In genomic region chr2:94263530-94263937, GRCm38 (mm10) we compare ENCODE assay signal across 8 mouse cellular contexts.
DNase-seq lines count a peak whose midpoint lies in the region; ATAC-seq and TF ChIP-seq lines count a peak whose summit lies in the region.

No protein-coding gene starts in this region.

- no peaks in the 10 kb centered on the region for H3K36me3 ChIP-seq in hindbrain, embryonic 14.5 days (replicated peaks; ENCODE audit: control insufficient read depth, insufficient read depth)
- no peaks in the 10 kb centered on the region for H3K36me3 ChIP-seq in midbrain, embryonic 11.5 days (ENCODE audit: control insufficient read depth, insufficient read depth, low read length)
- no peaks in the 10 kb centered on the region for H3K36me3 ChIP-seq in stomach, embryonic 16.5 days (ENCODE audit: control insufficient read depth, insufficient read depth, low read length)

- H3K9ac ChIP-seq in hindbrain, embryonic 14.5 days: peak overlapping the region; percentile 26; the same call in 1 of the 2 replicates
- H3K9ac ChIP-seq in midbrain, embryonic 11.5 days (ENCODE audit: low read length): peak overlapping the region; percentile 54; the same call in 1 of the 2 replicates
- no peak overlapping the region for H3K9ac ChIP-seq in stomach, embryonic 16.5 days (ENCODE audit: low read length)

- H3K27ac ChIP-seq in cerebellum, adult 2 months (ENCODE audit: insufficient read depth, low read length): no peak overlapping the region
- H3K27ac ChIP-seq in hindbrain, embryonic 14.5 days: no peak overlapping the region
- no peak overlapping the region for H3K27ac ChIP-seq in midbrain, embryonic 11.5 days (ENCODE audit: low read depth, low read length)
- no peak overlapping the region for H3K27ac ChIP-seq in stomach, embryonic 16.5 days (ENCODE audit: low read length)

- 0% methylated on average over 14 of the region's 14 CpGs for WGBS in cerebellum, adult 2 months
- under 1% methylated on average over 14 of the region's 14 CpGs for WGBS in hindbrain, embryonic 14.5 days
- under 1% methylated on average over 14 of the region's 14 CpGs for WGBS in midbrain, embryonic 11.5 days
- WGBS in stomach, embryonic 16.5 days: 1% methylated on average over 14 of the region's 14 CpGs

- peaks cover 8% of the 10 kb centered on the region for H3K4me1 ChIP-seq in cerebellum, adult 2 months (ENCODE audit: control insufficient read depth, insufficient read depth, low read length)
- peaks cover 35% of the 10 kb centered on the region for H3K4me1 ChIP-seq in hindbrain, embryonic 14.5 days (replicated peaks; ENCODE audit: control insufficient read depth, insufficient read depth, low read length)
- peaks cover 39% of the 10 kb centered on the region for H3K4me1 ChIP-seq in midbrain, embryonic 11.5 days (ENCODE audit: control insufficient read depth, insufficient read depth, low read length)
- peaks cover 23% of the 10 kb centered on the region for H3K4me1 ChIP-seq in stomach, embryonic 16.5 days (ENCODE audit: control insufficient read depth, insufficient read depth, low read length)

- no peak for TF ChIP-seq POLR2A in cerebellum, adult 2 months (IDR thresholded peaks at IDR 0.05; ENCODE audit: borderline replicate concordance, insufficient read depth, low read length)

- H3K27me3 ChIP-seq in cerebellum, adult 2 months (ENCODE audit: control insufficient read depth, insufficient read depth, low read length): no peaks in the 10 kb centered on the region
- H3K27me3 ChIP-seq in hindbrain, embryonic 14.5 days (ENCODE audit: control insufficient read depth, insufficient read depth, low read length): no peaks in the 10 kb centered on the region
- H3K27me3 ChIP-seq in midbrain, embryonic 11.5 days (ENCODE audit: control insufficient read depth, insufficient read depth, low read length): no peaks in the 10 kb centered on the region; the same call in 1 of the 2 replicates
- H3K27me3 ChIP-seq in stomach, embryonic 16.5 days (ENCODE audit: control insufficient read depth, insufficient read depth, low read length): no peaks in the 10 kb centered on the region

- H3K4me2 ChIP-seq in hindbrain, embryonic 14.5 days (replicated peaks): peak overlapping the region; percentile 74
- peak overlapping the region; percentile 65 for H3K4me2 ChIP-seq in midbrain, embryonic 11.5 days
- H3K4me2 ChIP-seq in stomach, embryonic 16.5 days (ENCODE audit: low read depth, low read length): peak overlapping the region; percentile 55

- no peak for ATAC-seq in hindbrain, embryonic 14.5 days (ENCODE audit: low FRiP score)
- 0 out of 2 replicates have a peak, but pooled peaks have one; percentile 25 for ATAC-seq in midbrain, embryonic 11.5 days (ENCODE audit: low FRiP score)
- ATAC-seq in stomach, embryonic 16.5 days (ENCODE audit: insufficient read depth, low FRiP score): no peak

- peak overlapping the region; percentile 49 for H3K4me3 ChIP-seq in cerebellum, adult 2 months (replicated peaks; ENCODE audit: insufficient read depth, low read depth, low read length)
- peak overlapping the region; percentile 31 for H3K4me3 ChIP-seq in hindbrain, embryonic 14.5 days (replicated peaks; ENCODE audit: low read length)
- H3K4me3 ChIP-seq in midbrain, embryonic 11.5 days (ENCODE audit: low read depth, low read length): peak overlapping the region; percentile 34
- H3K4me3 ChIP-seq in stomach, embryonic 16.5 days (replicated peaks; ENCODE audit: low read length): peak overlapping the region; percentile 38

- no peak for TF ChIP-seq CTCF in cerebellum, adult 2 months (IDR thresholded peaks at IDR 0.05; ENCODE audit: borderline replicate concordance, insufficient read depth, low read depth, low read length)

- H3K9me3 ChIP-seq in hindbrain, embryonic 14.5 days (ENCODE audit: control insufficient read depth, low read length): no peaks in the 10 kb centered on the region
- no peaks in the 10 kb centered on the region for H3K9me3 ChIP-seq in midbrain, embryonic 11.5 days (ENCODE audit: control insufficient read depth, low read length)
- H3K9me3 ChIP-seq in stomach, embryonic 16.5 days (replicated peaks; ENCODE audit: control insufficient read depth, low read length): no peaks in the 10 kb centered on the region

- peak; percentile 64 to 73 for DNase-seq in cerebellum, adult 2 months
- DNase-seq in cerebellum, adult 9-10 months: no peak
- DNase-seq in thymus, postnatal 4 days: peak; percentile 16
- DNase-seq in thymus, postnatal 14 days: no peak
- no peak for DNase-seq in hindbrain, embryonic 14.5 days (ENCODE audit: low spot score)
- peak; percentile 94 for DNase-seq in midbrain, embryonic 11.5 days (ENCODE audit: low spot score, missing footprints)
- no peak for DNase-seq in T-cell, adult 2 months (ENCODE audit: low spot score)

Comparison
In these comparisons a context has a peak if more than half of its experiments do, and no peak if none do; other contexts are left out.
1. DNase-seq: peak in cerebellum, adult 2 months (2 of 2), thymus, postnatal 4 days (single experiment) and midbrain, embryonic 11.5 days (single experiment); none in cerebellum, adult 9-10 months (single experiment), thymus, postnatal 14 days (single experiment), hindbrain, embryonic 14.5 days (single experiment) and T-cell, adult 2 months (single experiment).
2. Peak in every context shown above with its lines, with median percentiles within 50 percentile points of each other: H3K4me3 ChIP-seq and H3K4me2 ChIP-seq.